Mouse (Mus musculus) brain, embryonic 14.5 days (tissue): ENCODE measurements at regions not wholly inside any gene's neighbourhood (a gene's known extent, or its start where the extent isn't known, plus 50 kb on each side); places are given as distances from the start of the nearest gene placed in this dataset.

Experiments used
- CTCF ChIP-seq: fragments of 200-500 bp; IDR thresholded peaks from 2 replicates; pipeline ENCODE4 v1.5.1; 2012; ENCODE audit warnings: inconsistent platforms, mild to moderate bottlenecking, moderate library complexity, borderline replicate concordance; ENCODE audit not compliant: insufficient read depth, insufficient read length; ENCODE audit errors: extremely low read depth
- POLR2A ChIP-seq: fragments of 200-500 bp; IDR thresholded peaks from 2 replicates; pipeline ENCODE4 v1.6.1; 2012; ENCODE audit warnings: mild to moderate bottlenecking, inconsistent platforms, borderline replicate concordance; ENCODE audit not compliant: poor library complexity, insufficient read depth, insufficient read length, severe bottlenecking; ENCODE audit errors: extremely low read depth

- TF ChIP-seq POLR2A, result no peak
- no peak for TF ChIP-seq CTCF
Observed at GRCm38 (mm10) chr12:15617312-15617711, 199.4 kb downstream of the Trib2 start.
